Mouse (Mus musculus): ENCODE results near the gene Armcx3. TPM values are rescaled to one million over a fixed set of nuclear protein-coding genes. Genes with fewer than 3 reads are reported as not detected.
"Not testable (repeated sequence)": the region's sequence is repeated elsewhere in the genome, so short reads cannot be mapped to it uniquely, and the experiment has no call there.

The Armcx3 gene
- polyA plus RNA-seq, 1 experiment from 2014 or later: 47.4 TPM

DNA sequence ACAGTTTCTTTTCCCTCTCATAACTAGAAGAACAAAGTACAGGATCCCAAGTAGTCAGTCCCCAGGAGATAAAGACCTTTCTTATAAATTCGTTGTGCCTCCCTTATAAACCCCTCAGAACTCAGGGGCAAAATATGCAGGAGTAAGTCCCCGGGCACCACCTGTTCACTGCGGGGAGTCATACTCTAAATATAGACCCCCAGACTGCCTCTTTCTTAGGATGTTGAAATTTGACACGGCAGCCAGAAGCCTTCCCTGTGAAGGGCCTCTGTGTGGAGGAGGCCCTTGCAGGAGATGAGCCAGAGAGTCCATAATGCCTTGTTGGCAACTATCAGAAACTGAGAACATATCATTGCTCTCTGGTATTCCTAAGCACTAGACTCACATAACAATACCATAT, 3.8 kb upstream of the Armcx3 start:
- DNase-seq (ENCODE audit: low spot score): no peak
- Histone ChIP-seq H3K27me3 (ENCODE audit: low read depth, poor library complexity, severe bottlenecking) (peaks cover 88% of the 10 kb centered on the region), H3K36me3 (no peaks in the 10 kb centered on the region), H3K4me1 (peaks cover 14% of the 10 kb centered on the region), H3K27ac (no peak overlapping the region), H3K9me3 (replicated peaks) (no peaks in the 10 kb centered on the region), H3K4me3 (no peak overlapping the region)
- 28% methylated on average over 4 of the region's 4 CpGs for WGBS

DNA sequence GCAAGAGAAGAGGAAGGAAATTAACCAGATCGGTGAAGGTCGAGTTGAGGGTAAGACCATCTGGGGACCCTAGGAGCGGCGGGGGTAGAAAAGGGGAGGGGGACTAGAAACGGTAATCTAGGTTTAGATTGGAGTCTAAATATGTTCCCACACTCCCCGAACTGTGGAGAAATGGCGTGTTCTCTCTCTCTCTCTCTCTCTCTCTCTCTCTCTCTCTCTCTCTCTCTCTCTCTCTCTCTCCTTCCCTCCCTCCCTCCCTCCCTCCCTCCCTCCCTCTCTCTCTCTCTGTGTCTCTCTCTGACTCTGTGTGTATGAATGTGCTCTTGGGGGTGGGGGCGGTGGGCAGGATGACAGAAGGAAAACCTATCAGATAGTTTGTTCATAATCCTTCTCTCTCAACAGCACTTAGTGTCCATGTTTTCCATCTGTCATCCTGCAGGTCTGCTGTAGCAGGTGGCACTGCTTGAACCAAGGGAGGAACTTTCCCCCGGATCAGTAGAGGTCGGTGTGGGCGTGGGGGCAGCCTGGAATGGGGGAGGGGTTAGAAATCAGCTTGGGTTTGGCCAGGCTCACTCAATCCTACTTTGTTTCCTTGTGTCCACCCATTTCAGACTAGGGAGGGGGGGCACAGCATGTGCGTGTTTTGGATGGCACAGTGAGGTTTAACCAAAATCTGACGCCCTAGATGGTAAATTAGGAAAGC, 1.0 kb downstream of the Armcx3 start:
- Histone ChIP-seq H3K4me3 (peak overlapping the region; percentile 60), H3K27ac (peak overlapping the region; percentile 84; the same call in 1 of the 2 replicates), H3K36me3 (no peaks in the 10 kb centered on the region), H3K9me3 (replicated peaks) (no peaks in the 10 kb centered on the region), H3K27me3 (ENCODE audit: low read depth, poor library complexity, severe bottlenecking) (peaks cover 66% of the 10 kb centered on the region), H3K4me1 (peaks cover 10% of the 10 kb centered on the region)
- WGBS: 23% methylated on average over 11 of the region's 13 CpGs
- no peak for DNase-seq (ENCODE audit: low spot score)

DNA sequence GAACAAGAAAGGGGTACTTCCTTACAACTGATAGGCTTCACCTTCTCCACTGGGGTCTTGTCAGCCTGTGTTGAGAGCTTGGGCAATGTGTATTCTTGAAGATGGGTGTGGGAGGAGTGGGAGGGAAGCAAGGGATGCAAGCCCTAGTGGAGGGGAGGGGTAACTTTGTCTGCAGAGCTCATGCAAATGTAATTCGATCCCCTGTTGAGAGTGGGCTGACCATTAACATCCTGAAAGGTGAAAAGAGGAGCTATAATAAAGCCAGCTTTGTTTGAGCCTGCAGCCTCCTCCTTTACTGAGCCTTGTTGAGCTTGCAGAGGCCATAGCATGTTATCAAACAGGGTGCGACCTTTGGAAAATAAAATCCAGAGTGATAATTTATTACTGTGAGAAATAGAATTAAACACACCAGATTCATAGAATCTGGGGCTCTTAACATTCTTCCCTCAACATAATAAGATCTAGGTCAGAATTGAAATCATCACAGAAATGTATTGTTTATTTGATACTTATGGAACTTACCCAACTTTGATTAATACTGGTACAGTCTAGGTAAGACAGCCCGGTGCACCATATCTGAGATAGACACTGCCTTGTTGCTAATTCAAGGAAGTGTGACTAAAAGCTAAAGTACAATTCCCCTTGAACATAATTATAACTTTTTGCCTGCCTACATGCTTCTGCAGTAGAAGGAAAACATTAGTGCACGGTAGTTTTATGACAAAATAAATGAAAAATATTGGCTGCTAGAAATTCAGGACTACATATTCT, 7.2 kb downstream of the Armcx3 start:
- H3K27me3 ChIP-seq (ENCODE audit: low read depth, poor library complexity, severe bottlenecking): peaks cover 39% of the 10 kb centered on the region
- H3K36me3 ChIP-seq: not testable (repeated sequence)
- 42% methylated on average over 4 of the region's 4 CpGs for WGBS

DNA sequence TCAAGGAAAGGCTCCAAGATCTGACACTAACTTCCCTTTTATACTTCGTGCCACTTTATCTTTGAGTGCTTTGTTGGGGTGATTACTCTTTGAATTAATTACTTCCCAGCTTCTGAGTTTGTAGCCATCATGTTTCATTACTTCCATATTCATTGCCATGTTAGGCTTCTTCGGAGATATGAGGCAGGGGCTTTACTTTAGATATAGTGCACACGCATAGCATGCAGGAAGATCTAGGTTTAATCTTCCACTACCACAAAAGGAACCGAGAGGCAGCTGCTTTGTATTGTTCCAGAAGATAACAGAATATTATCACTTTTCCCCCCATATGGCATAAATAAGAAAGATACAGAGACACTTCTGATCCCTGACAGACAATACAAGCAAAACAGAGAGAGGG, 31.3 kb downstream of the Armcx3 start:
- Histone ChIP-seq H3K4me3 (no peak overlapping the region), H3K9me3 (replicated peaks) (no peaks in the 10 kb centered on the region), H3K27me3 (ENCODE audit: low read depth, poor library complexity, severe bottlenecking) (peaks cover 51% of the 10 kb centered on the region), H3K27ac (no peak overlapping the region), H3K4me1 (no peaks in the 10 kb centered on the region), H3K36me3 (no peaks in the 10 kb centered on the region)
- WGBS: 78% methylated on average over 4 of the region's 4 CpGs
- no peak for DNase-seq (ENCODE audit: low spot score)

More for the DNA sequence above, 7.2 kb downstream of the Armcx3 start:
- H3K4me3 ChIP-seq; DNase-seq (ENCODE audit: low spot score); H3K27ac ChIP-seq; H3K4me1 ChIP-seq; H3K9me3 ChIP-seq (replicated peaks): not testable (repeated sequence)

DNA sequence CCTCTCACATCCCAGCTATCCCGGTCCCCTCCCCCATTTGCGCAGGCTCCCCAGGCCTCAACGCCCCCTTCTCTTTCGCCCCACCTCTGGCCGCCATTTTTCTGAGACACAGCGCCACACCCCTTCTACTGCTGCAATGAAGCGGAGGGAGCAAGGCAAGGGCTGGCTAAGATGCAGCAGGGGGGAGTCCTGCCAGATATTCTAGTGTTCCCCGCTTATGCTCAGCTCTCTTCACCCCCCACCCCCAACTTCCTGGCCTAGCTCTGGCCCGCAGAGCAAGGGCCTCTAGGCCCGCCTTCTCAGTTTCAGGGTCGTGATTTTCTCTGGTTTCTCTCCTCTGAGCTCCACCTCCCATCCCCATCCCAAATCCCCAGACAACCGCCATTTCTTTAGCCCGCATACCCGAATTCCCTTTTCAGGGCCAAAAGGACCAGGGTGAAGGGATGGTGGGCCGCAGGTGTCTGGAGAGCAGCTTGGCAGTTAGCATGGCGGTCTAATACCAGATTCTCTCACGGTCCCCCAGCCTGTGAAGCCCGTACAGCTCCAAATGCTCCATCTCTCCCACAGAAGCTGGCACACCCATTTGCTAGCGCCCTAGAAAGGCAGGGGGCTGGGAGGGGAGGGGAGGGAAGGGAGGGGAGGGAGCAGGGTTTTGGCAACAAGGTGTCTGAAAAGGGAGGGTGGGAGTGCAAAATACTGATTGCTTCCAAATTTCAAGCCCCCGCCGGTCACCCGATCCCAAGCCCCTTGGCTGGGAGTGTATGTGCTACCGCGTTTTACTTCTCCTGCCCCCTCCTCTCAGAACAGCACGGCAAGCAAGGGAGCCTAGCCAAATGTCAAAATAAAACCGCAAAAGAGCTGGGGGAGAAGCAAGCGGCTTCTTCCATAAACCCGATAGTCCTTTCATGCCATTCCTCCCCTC, 51.7 kb downstream of the Armcx3 start:
- H3K9me3 ChIP-seq (replicated peaks): no peaks in the 10 kb centered on the region
- DNase-seq (ENCODE audit: low spot score): peak; percentile 44
- H3K4me3 ChIP-seq: peak overlapping the region; percentile 66
- peak overlapping the region; percentile 81 for H3K27ac ChIP-seq
- peaks cover 93% of the 10 kb centered on the region for H3K27me3 ChIP-seq (ENCODE audit: low read depth, poor library complexity, severe bottlenecking)
- no peaks in the 10 kb centered on the region for H3K4me1 ChIP-seq
- 11% methylated on average over 28 of the region's 28 CpGs for WGBS
- peaks cover 22% of the 10 kb centered on the region for H3K36me3 ChIP-seq

DNA sequence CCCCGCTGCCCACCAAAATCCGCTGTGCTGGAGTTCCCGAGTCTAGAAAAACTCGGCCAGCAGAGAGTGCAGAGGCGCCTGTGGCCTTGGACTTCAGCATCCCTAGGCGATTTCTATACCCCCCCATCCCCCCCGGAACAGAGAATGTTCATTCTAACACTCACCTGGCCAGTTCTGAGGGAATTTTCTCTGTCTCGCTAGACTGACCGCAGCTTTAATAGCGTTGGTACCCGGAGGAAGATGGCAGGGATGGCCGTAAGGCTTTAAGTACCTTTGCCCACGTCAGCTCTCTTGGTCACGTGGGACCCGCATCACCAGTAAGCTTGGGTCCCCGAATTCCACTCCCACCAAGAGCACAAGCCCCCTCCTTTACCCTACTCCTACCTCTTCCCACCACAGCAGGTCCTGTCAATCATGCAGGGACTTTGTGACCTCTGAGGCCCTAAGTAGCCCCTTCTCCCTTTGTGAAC, 52.4 kb downstream of the Armcx3 start, which contains the start of gene Armcx2:
Gene Armcx2 (minus strand): TSS at position 467 of the 470 bp plus-strand sequence.
- Histone ChIP-seq H3K36me3 (peaks cover 22% of the 10 kb centered on the region), H3K27me3 (ENCODE audit: low read depth, poor library complexity, severe bottlenecking) (peaks cover 86% of the 10 kb centered on the region), H3K4me3 (peak within 1 kb of the TSS; percentile 66), H3K4me1 (no peaks in the 10 kb centered on the region), H3K27ac (peak within 1 kb of the TSS; percentile 81), H3K9me3 (replicated peaks) (no peaks in the 10 kb centered on the region)
- DNase-seq (ENCODE audit: low spot score): peak; percentile 61
- WGBS: 9% methylated on average over 16 of the region's 16 CpGs

Small RNAs within 50 kb of the gene (microRNA-seq; reads per million reads assigned to microRNA genes)
- gene Mir7093: not detected

Other genes starting within 250 kb of the Armcx3 start
- gene Timm8a1, start 214.7 kb upstream of the Armcx3 start, polyA plus RNA-seq (2016; fragmentation: Nextera tagmentation; extraction: Ambion mirVana): 90.7 and 117 TPM in 2 replicates
- gene Btk, start 173.0 kb upstream of the Armcx3 start, polyA plus RNA-seq (2016; fragmentation: Nextera tagmentation; extraction: Ambion mirVana): 0.50 and 0.70 TPM in 2 replicates
- gene Rpl36a, start 170.9 kb upstream of the Armcx3 start, polyA plus RNA-seq (2016; fragmentation: Nextera tagmentation; extraction: Ambion mirVana): 332 and 430 TPM in 2 replicates
- gene Gla, start 155.5 kb upstream of the Armcx3 start, polyA plus RNA-seq (2016; fragmentation: Nextera tagmentation; extraction: Ambion mirVana): 6.8 and 7.4 TPM in 2 replicates
- gene Hnrnph2, start 155.4 kb upstream of the Armcx3 start, polyA plus RNA-seq (2016; fragmentation: Nextera tagmentation; extraction: Ambion mirVana): 196 and 211 TPM in 2 replicates
- gene Armcx4, start 70.1 kb upstream of the Armcx3 start, polyA plus RNA-seq (2016; fragmentation: Nextera tagmentation; extraction: Ambion mirVana): 5.5 and 6.3 TPM in 2 replicates
- 30.7 and 44.3 TPM in 2 replicates for gene Armcx1, start 38.6 kb upstream of the Armcx3 start, polyA plus RNA-seq (2016; fragmentation: Nextera tagmentation; extraction: Ambion mirVana)
- gene Armcx6, start 5.2 kb upstream of the Armcx3 start, polyA plus RNA-seq (2016; fragmentation: Nextera tagmentation; extraction: Ambion mirVana): 16.4 and 21.7 TPM in 2 replicates
- 69.2 and 79.6 TPM in 2 replicates for gene Armcx2, start 52.6 kb downstream of the Armcx3 start, polyA plus RNA-seq (2016; fragmentation: Nextera tagmentation; extraction: Ambion mirVana)
- gene Nxf2, start 208.2 kb downstream of the Armcx3 start, polyA plus RNA-seq (2016; fragmentation: Nextera tagmentation; extraction: Ambion mirVana): 0.46 and 0.75 TPM in 2 replicates